Mouse (Mus musculus): ENCODE data around the gene Abhd12b. TPM values are rescaled to one million over a fixed set of nuclear protein-coding genes. Genes with fewer than 3 reads are reported as not detected.
A peak's percentile ranks its signal among the peaks of the same experiment; 100 is the strongest.

The Abhd12b gene
- total and polyA plus RNA-seq, 3 experiments: 0.23 TPM; not detected in 2

DNA sequence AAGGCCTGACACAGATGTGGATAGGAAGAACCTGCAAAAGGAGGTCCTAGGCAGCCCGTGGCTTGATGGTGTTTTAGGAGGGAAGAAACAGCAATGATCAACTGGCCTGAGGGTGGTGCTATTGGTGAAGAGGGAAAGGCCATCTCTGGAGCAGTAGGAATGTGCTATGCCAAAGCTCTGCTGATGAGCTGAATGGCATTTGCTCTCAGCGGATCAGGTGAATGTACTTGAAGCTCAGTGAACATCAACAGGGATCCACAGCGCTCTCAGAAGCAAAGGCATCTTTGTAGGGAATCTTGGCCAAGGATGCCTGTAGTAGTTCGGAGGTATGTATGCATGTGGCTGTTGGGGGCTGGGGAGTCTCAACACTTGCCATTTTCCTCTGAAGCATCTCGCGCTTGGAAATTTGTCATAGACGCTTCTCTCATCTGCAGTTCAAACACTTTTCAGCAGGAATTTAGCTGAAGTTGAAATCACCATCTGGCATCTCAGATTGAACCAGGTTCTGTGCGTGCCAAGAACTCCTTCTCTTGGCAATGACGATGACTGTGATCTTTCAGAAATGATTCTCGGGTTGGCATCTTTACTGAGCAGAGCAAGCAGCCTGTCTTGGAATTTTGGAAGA, 35.1 kb upstream of the Abhd12b start:
- Histone ChIP-seq H3K4me1 (ENCODE audit: control insufficient read depth in 1 of 2, insufficient read depth in 2 of 2) (peaks cover 5 to 12% of the 10 kb centered on the region in 2 experiments; a peak in 3 of 4 replicates), H3K36me3 (replicated peaks in 1 of 2; ENCODE audit: control insufficient read depth in 1 of 2, insufficient read depth in 1 of 2, low read length in 1 of 2) (no peaks in the 10 kb centered on the region)

GRCm38 (mm10) chr12:70119552-70119951, 34.4 kb upstream of the Abhd12b start:
- in situ Hi-C loops (cut with MboI; ENCODE audit: low pct_ligation_motif_present, low pct_unique_long_range_greater_than_20kb, low sequenced_read_pairs): no loop called here
- peak; percentile 65 for DNase-seq (ENCODE audit: extremely low read depth)
- Histone ChIP-seq H3K4me2 (ENCODE audit: insufficient read depth, low read depth, poor library complexity, severe bottlenecking) (no peak overlapping the region), H3K36me3 (replicated peaks in 1 of 2; ENCODE audit: control insufficient read depth in 1 of 2, insufficient read depth in 1 of 2, low read length in 1 of 2) (no peaks in the 10 kb centered on the region), H3K4me3 (replicated peaks in 1 of 3; ENCODE audit: low read depth in 2 of 3, low read length in 2 of 3, poor library complexity in 1 of 3) (no peak overlapping the region), H3K9me3 (replicated peaks; ENCODE audit: low read length) (no peaks in the 10 kb centered on the region), H3K27me3 (replicated peaks) (peaks cover 4% of the 10 kb centered on the region), H3K9ac (ENCODE audit: insufficient read depth, low read depth) (no peak overlapping the region), H3K79me2 (replicated peaks; ENCODE audit: control insufficient read depth, extremely low read depth, insufficient read depth, poor library complexity, severe bottlenecking) (no peaks in the 10 kb centered on the region), H3K27ac (ENCODE audit: insufficient read depth, low read depth) (no peak overlapping the region), H3K4me1 (ENCODE audit: control insufficient read depth in 1 of 2, insufficient read depth in 2 of 2) (peaks cover 5 to 12% of the 10 kb centered on the region in 2 experiments; a peak in 3 of 4 replicates)
- dilution Hi-C loops (cut with MboI; ENCODE audit: extremely low pct_ligation_motif_present, extremely low pct_unique_long_range_greater_than_20kb, low sequenced_read_pairs): no loop called here
- TF ChIP-seq ELF1 (IDR thresholded peaks at IDR 0.05; ENCODE audit: low read depth, low read length) (peak; percentile 69), MAX (IDR thresholded peaks at IDR 0.05; ENCODE audit: low read length) (no peak)

More for the DNA sequence above, 35.1 kb upstream of the Abhd12b start:
- Histone ChIP-seq H3K79me2 (replicated peaks; ENCODE audit: control insufficient read depth, extremely low read depth, insufficient read depth, poor library complexity, severe bottlenecking) (no peaks in the 10 kb centered on the region), H3K9ac (ENCODE audit: insufficient read depth, low read depth) (no peak overlapping the region), H3K9me3 (replicated peaks; ENCODE audit: low read length) (no peaks in the 10 kb centered on the region), H3K27ac (ENCODE audit: insufficient read depth, low read depth) (no peak overlapping the region), H3K4me2 (ENCODE audit: insufficient read depth, low read depth, poor library complexity, severe bottlenecking) (no peak overlapping the region), H3K27me3 (replicated peaks) (peaks cover 5% of the 10 kb centered on the region), H3K4me3 (replicated peaks in 1 of 3; ENCODE audit: low read depth in 2 of 3, low read length in 2 of 3, poor library complexity in 1 of 3) (no peak overlapping the region)
- DNase-seq (ENCODE audit: extremely low read depth): no peak
- TF ChIP-seq IRF4 (IDR thresholded peaks at IDR 0.05; ENCODE audit: low read depth, low read length) (no peak), RCOR1 (conservative IDR thresholded peaks at IDR 0.05; ENCODE audit: low read depth, low read length) (no peak), E2F4 (IDR thresholded peaks at IDR 0.05; ENCODE audit: insufficient replicate concordance, low read depth, low read length) (no peak), CTCF (conservative IDR thresholded peaks at IDR 0.05 in 1 of 2, IDR thresholded peaks at IDR 0.05 in 1 of 2; ENCODE audit: low read depth in 2 of 2, low read length in 2 of 2) (peak in 1 of 2 experiments; percentile 17; a peak in 1 of 4 replicates), SMC3 (IDR thresholded peaks at IDR 0.05; ENCODE audit: low read depth, low read length) (peak; percentile 13), UBTF (IDR thresholded peaks at IDR 0.05; ENCODE audit: low read depth, low read length) (no peak)
- dilution Hi-C loops (cut with MboI; ENCODE audit: extremely low pct_ligation_motif_present, extremely low pct_unique_long_range_greater_than_20kb, low sequenced_read_pairs) (no loop called here), in situ Hi-C loops (cut with MboI; ENCODE audit: low pct_ligation_motif_present, low pct_unique_long_range_greater_than_20kb, low sequenced_read_pairs) (no loop called here)

- in situ Hi-C loops (cut with MboI; ENCODE audit: low pct_ligation_motif_present, low pct_unique_long_range_greater_than_20kb, low sequenced_read_pairs): no loop called here
- no peaks in the 10 kb centered on the region for H3K36me3 ChIP-seq (replicated peaks in 1 of 2; ENCODE audit: control insufficient read depth in 1 of 2, insufficient read depth in 1 of 2, low read length in 1 of 2)
- TF ChIP-seq NRF1 (IDR thresholded peaks at IDR 0.05; ENCODE audit: low read depth, low read length) (no peak), ELF1 (IDR thresholded peaks at IDR 0.05; ENCODE audit: low read depth, low read length) (no peak), CHD1 (IDR thresholded peaks at IDR 0.05; ENCODE audit: low read depth, low read length) (no peak), GABPA (IDR thresholded peaks at IDR 0.05; ENCODE audit: insufficient replicate concordance, low read depth, low read length) (no peak), ZMIZ1 (IDR thresholded peaks at IDR 0.05; ENCODE audit: low read depth, low read length) (no peak), CTCF (conservative IDR thresholded peaks at IDR 0.05 in 1 of 2, IDR thresholded peaks at IDR 0.05 in 1 of 2; ENCODE audit: low read depth in 2 of 2, low read length in 2 of 2) (no peak), MAFK (IDR thresholded peaks at IDR 0.05; ENCODE audit: insufficient replicate concordance, low read length) (no peak), HCFC1 (IDR thresholded peaks at IDR 0.05; ENCODE audit: low read depth, low read length) (no peak), PAX5 (IDR thresholded peaks at IDR 0.05; ENCODE audit: low read length) (no peak), UBTF (IDR thresholded peaks at IDR 0.05; ENCODE audit: low read depth, low read length) (no peak), BHLHE40 (IDR thresholded peaks at IDR 0.05; ENCODE audit: low read depth, low read length) (no peak), SMC3 (IDR thresholded peaks at IDR 0.05; ENCODE audit: low read depth, low read length) (no peak), MAZ (IDR thresholded peaks at IDR 0.05; ENCODE audit: low read depth, low read length) (no peak)
Observed at GRCm38 (mm10) chr12:70126626-70127025, 27.3 kb upstream of the Abhd12b start.

More at GRCm38 (mm10) chr12:70126626-70127025, 27.3 kb upstream of the Abhd12b start:
- H3K4me3 ChIP-seq (replicated peaks in 1 of 3; ENCODE audit: low read depth in 2 of 3, low read length in 2 of 3, poor library complexity in 1 of 3): no peak overlapping the region
- H3K4me2 ChIP-seq (ENCODE audit: insufficient read depth, low read depth, poor library complexity, severe bottlenecking): no peak overlapping the region
- no peak overlapping the region for H3K27ac ChIP-seq (ENCODE audit: insufficient read depth, low read depth)
- DNase-seq (ENCODE audit: extremely low read depth): no peak
- peaks cover 2% of the 10 kb centered on the region for H3K27me3 ChIP-seq (replicated peaks)
- H3K79me2 ChIP-seq (replicated peaks; ENCODE audit: control insufficient read depth, extremely low read depth, insufficient read depth, poor library complexity, severe bottlenecking): no peaks in the 10 kb centered on the region
- dilution Hi-C loops (cut with MboI; ENCODE audit: extremely low pct_ligation_motif_present, extremely low pct_unique_long_range_greater_than_20kb, low sequenced_read_pairs): no loop called here
- no peak overlapping the region for H3K9ac ChIP-seq (ENCODE audit: insufficient read depth, low read depth)
- H3K4me1 ChIP-seq (ENCODE audit: control insufficient read depth in 1 of 2, insufficient read depth in 2 of 2): peaks cover 0 to 15% of the 10 kb centered on the region in 2 experiments; a peak in 2 of 4 replicates
- no peaks in the 10 kb centered on the region for H3K9me3 ChIP-seq (replicated peaks; ENCODE audit: low read length)

Measured in CH12.LX (cell line).